Mouse (Mus musculus) heart, adult 8-10 months (tissue): ENCODE results near the gene Qprt. TPM values are rescaled to one million over a fixed set of nuclear protein-coding genes. Genes with fewer than 3 reads are reported as not detected.

Source experiments
- DNase-seq: peaks from one replicate; pipeline ENCODE4 v3.0.0; 2022; ENCODE audit warnings: low spot score
- total RNA-seq, 4 experiments: library from RNA; stranded (reverse); gene quantifications; 2 replicates each; pipeline ENCODE4 v1.2.4; 2022

Gene Qprt
- total RNA-seq, 4 experiments from 2014 or later: not detected

GRCm38 (mm10) chr7:127134821-127135447 lies 12.9 kb upstream of the Qprt start:
- DNase-seq: no peak

GRCm38 (mm10) chr7:127133125-127133524 lies 11.1 kb upstream of the Qprt start:
- DNase-seq: no peak

- peak; percentile 11 for DNase-seq
Observed at GRCm38 (mm10) chr7:127129638-127130037, 7.6 kb upstream of the Qprt start.

- DNase-seq: no peak
Observed at GRCm38 (mm10) chr7:127121061-127121910, 740 bp downstream of the Qprt start.

- no peak for DNase-seq
Observed at GRCm38 (mm10) chr7:127118671-127119445, 3.2 kb downstream of the Qprt start.

GRCm38 (mm10) chr7:127117948-127118347 lies 4.1 kb downstream of the Qprt start:
- peak; percentile 26 for DNase-seq

GRCm38 (mm10) chr7:127116331-127116935 lies 5.6 kb downstream of the Qprt start:
- no peak for DNase-seq

GRCm38 (mm10) chr7:127114920-127115319 lies 7.1 kb downstream of the Qprt start:
- no peak for DNase-seq

- no peak for DNase-seq
Observed at GRCm38 (mm10) chr7:127113614-127114259, 8.3 kb downstream of the Qprt start.

- no peak for DNase-seq
Observed at GRCm38 (mm10) chr7:127112921-127113597, 9.0 kb downstream of the Qprt start.

- DNase-seq: no peak
Observed at GRCm38 (mm10) chr7:127112251-127112841, 9.7 kb downstream of the Qprt start.

- peak; percentile 26 for DNase-seq
Observed at GRCm38 (mm10) chr7:127111461-127111860, 10.6 kb downstream of the Qprt start.

- DNase-seq: peak; percentile 67
Observed at GRCm38 (mm10) chr7:127110239-127111007, 11.6 kb downstream of the Qprt start.

GRCm38 (mm10) chr7:127105551-127105950 lies 16.5 kb downstream of the Qprt start:
- DNase-seq: no peak

GRCm38 (mm10) chr7:127104560-127105332 lies 17.3 kb downstream of the Qprt start:
- peak; percentile 89 for DNase-seq

- DNase-seq: no peak
Observed at GRCm38 (mm10) chr7:127103960-127104359, 18.1 kb downstream of the Qprt start.

- no peak for DNase-seq
Observed at GRCm38 (mm10) chr7:127102148-127102547, 19.9 kb downstream of the Qprt start.

- DNase-seq: no peak
Observed at GRCm38 (mm10) chr7:127101451-127102016, 20.5 kb downstream of the Qprt start.
